Mouse (Mus musculus) intestine, postnatal 0 days (tissue): ENCODE data around the gene Prnd. TPM values are rescaled to one million over a fixed set of nuclear protein-coding genes. Genes with fewer than 3 reads are reported as not detected.
A peak's percentile ranks its signal among the peaks of the same experiment; 100 is the strongest.

Source experiments
- ATAC-seq: fragments of 200-750 bp; cut with Nextera tagmentation; 2 replicates; pipeline ENCODE4 v1.8.0; 2017; ENCODE audit warnings: mild to moderate bottlenecking, moderate TSS enrichment, moderate library complexity
- H3K27ac ChIP-seq: fragments of 300-500 bp; sonication (generic); 2 replicates; pipeline ENCODE4 v1.5.1; 2014; ENCODE audit warnings: mild to moderate bottlenecking, low read depth, low read length, moderate library complexity
- H3K27me3 ChIP-seq: fragments of 300-500 bp; sonication (generic); replicated peaks from 2 replicates; pipeline ENCODE4 v1.6.1; 2014; ENCODE audit warnings: low read length, mixed read lengths; ENCODE audit not compliant: control insufficient read depth, insufficient read depth
- H3K36me3 ChIP-seq: fragments of 300-500 bp; sonication (generic); 2 replicates; pipeline ENCODE4 v1.6.1; 2014; ENCODE audit warnings: mild to moderate bottlenecking, moderate library complexity; ENCODE audit not compliant: control insufficient read depth, insufficient read depth
- H3K4me1 ChIP-seq: fragments of 300-500 bp; sonication (generic); replicated peaks from 2 replicates; pipeline ENCODE4 v1.6.1; 2014; ENCODE audit warnings: antibody characterized with exemption, low read length, mixed read lengths; ENCODE audit not compliant: control insufficient read depth, insufficient read depth
- H3K4me2 ChIP-seq: fragments of 300-500 bp; sonication (generic); replicated peaks from 2 replicates; pipeline ENCODE4 v1.6.1; 2014; ENCODE audit warnings: low read depth, mild to moderate bottlenecking, moderate library complexity
- H3K4me3 ChIP-seq: fragments of 300-500 bp; sonication (generic); 2 replicates; pipeline ENCODE4 v1.5.1; 2014; ENCODE audit warnings: low read depth, low read length
- H3K9ac ChIP-seq: fragments of 300-500 bp; sonication (generic); 2 replicates; pipeline ENCODE4 v1.6.1; 2014; ENCODE audit warnings: mild to moderate bottlenecking, low read depth, low read length
- H3K9me3 ChIP-seq: fragments of 300-500 bp; sonication (generic); 2 replicates; pipeline ENCODE4 v1.6.1; 2016; ENCODE audit warnings: mixed run types; ENCODE audit not compliant: control insufficient read depth
- CTCF ChIP-seq: sonication (generic); IDR thresholded peaks from 2 replicates; pipeline ENCODE4 v1.5.1; 2016; ENCODE audit warnings: low read depth, mild to moderate bottlenecking, control low read depth, antibody characterized with exemption, moderate library complexity
- WGBS: fragments of 180-500 bp; shearing (Covaris S2); extraction: QIAGEN DNeasy Blood & Tissue Kit; methylation state at CpG from one replicate; pipeline ENCODE4 v1.1.7; 2014; 5-methylcytosine and 5-hydroxymethylcytosine counted together
- polyA plus RNA-seq: library from polyadenylated mRNA; unstranded; fragments of >200 nt; fragmentation: Nextera tagmentation; extraction: Ambion mirVana; gene quantifications from 2 replicates; pipeline ENCODE4 v1.2.1, GENCODE M21; 2015

Gene Prnd
- polyA plus RNA-seq, 1 experiment from 2014 or later, result 12.2 TPM

GRCm38 (mm10) chr2:131953711-131954110 lies 3.0 kb downstream of the Prnd start:
- Histone ChIP-seq H3K4me1 (no peaks in the 10 kb centered on the region), H3K36me3 (no peaks in the 10 kb centered on the region), H3K9me3 (no peaks in the 10 kb centered on the region), H3K9ac (no peak overlapping the region), H3K27ac (no peak overlapping the region), H3K27me3 (peaks cover 18% of the 10 kb centered on the region), H3K4me3 (no peak overlapping the region), H3K4me2 (peak overlapping the region; percentile 49)
- TF ChIP-seq CTCF, result no peak
- no peak for ATAC-seq
- WGBS, result 86% methylated on average over 4 of the region's 4 CpGs

GRCm38 (mm10) chr2:131954835-131955234 lies 4.2 kb downstream of the Prnd start:
- peak overlapping the region; percentile 59 for H3K4me2 ChIP-seq
- no peak overlapping the region for H3K9ac ChIP-seq
- peaks cover 18% of the 10 kb centered on the region for H3K27me3 ChIP-seq
- 35% methylated on average over 9 of the region's 9 CpGs for WGBS
- H3K27ac ChIP-seq, result no peak overlapping the region
- 0 out of 2 replicates have a peak, but pooled peaks have one; percentile 48 for ATAC-seq
- no peaks in the 10 kb centered on the region for H3K9me3 ChIP-seq
- no peaks in the 10 kb centered on the region for H3K36me3 ChIP-seq
- no peak for TF ChIP-seq CTCF
- H3K4me3 ChIP-seq, result peak overlapping the region; percentile 23
- no peaks in the 10 kb centered on the region for H3K4me1 ChIP-seq

- ATAC-seq, result 0 out of 2 replicates have a peak, but pooled peaks have one; percentile 44
Observed at GRCm38 (mm10) chr2:131955264-131955663, 4.6 kb downstream of the Prnd start.

GRCm38 (mm10) chr2:131956336-131957256 lies 5.9 kb downstream of the Prnd start:
- peaks cover 14% of the 10 kb centered on the region for H3K27me3 ChIP-seq
- no peak overlapping the region for H3K27ac ChIP-seq
- no peaks in the 10 kb centered on the region for H3K4me1 ChIP-seq
- ATAC-seq, result no peak
- WGBS, result 78% methylated on average over 7 of the region's 7 CpGs
- no peak overlapping the region for H3K4me2 ChIP-seq
- H3K4me3 ChIP-seq, result no peak overlapping the region
- TF ChIP-seq CTCF, result no peak
- H3K9ac ChIP-seq, result no peak overlapping the region
- H3K36me3 ChIP-seq, result no peaks in the 10 kb centered on the region
- H3K9me3 ChIP-seq, result no peaks in the 10 kb centered on the region

More at GRCm38 (mm10) chr2:131955264-131955663, 4.6 kb downstream of the Prnd start:
- TF ChIP-seq CTCF, result no peak
- peak overlapping the region; percentile 23 for H3K4me3 ChIP-seq
- H3K4me1 ChIP-seq, result no peaks in the 10 kb centered on the region
- WGBS, result 5% methylated on average over 17 of the region's 17 CpGs
- H3K27ac ChIP-seq, result no peak overlapping the region
- H3K36me3 ChIP-seq, result no peaks in the 10 kb centered on the region
- H3K4me2 ChIP-seq, result peak overlapping the region; percentile 59
- H3K27me3 ChIP-seq, result peaks cover 18% of the 10 kb centered on the region
- no peaks in the 10 kb centered on the region for H3K9me3 ChIP-seq
- no peak overlapping the region for H3K9ac ChIP-seq

GRCm38 (mm10) chr2:131957731-131958222 lies 7.1 kb downstream of the Prnd start:
- no peaks in the 10 kb centered on the region for H3K9me3 ChIP-seq
- H3K4me3 ChIP-seq, result no peak overlapping the region
- no peaks in the 10 kb centered on the region for H3K4me1 ChIP-seq
- no peak for TF ChIP-seq CTCF
- H3K9ac ChIP-seq, result no peak overlapping the region
- H3K27ac ChIP-seq, result no peak overlapping the region
- peaks cover 8% of the 10 kb centered on the region for H3K27me3 ChIP-seq
- no peaks in the 10 kb centered on the region for H3K36me3 ChIP-seq
- WGBS, result 46% methylated on average over 9 of the region's 9 CpGs
- ATAC-seq, result no peak
- H3K4me2 ChIP-seq, result no peak overlapping the region

GRCm38 (mm10) chr2:131961671-131962070 lies 11.0 kb downstream of the Prnd start:
- Histone ChIP-seq H3K4me2 (no peak overlapping the region), H3K9me3 (no peaks in the 10 kb centered on the region), H3K36me3 (no peaks in the 10 kb centered on the region), H3K4me1 (no peaks in the 10 kb centered on the region), H3K9ac (no peak overlapping the region), H3K27me3 (no peaks in the 10 kb centered on the region), H3K27ac (no peak overlapping the region), H3K4me3 (no peak overlapping the region)
- no peak for ATAC-seq
- 72% methylated on average over 2 of the region's 2 CpGs for WGBS
- no peak for TF ChIP-seq CTCF
